Mouse (Mus musculus) 3T3-L1 (cell line): ENCODE data around the gene Sema4a.

ENCODE experiments used
- DNase-seq: peaks from one replicate; pipeline ENCODE4 v3.0.0-alpha.2; 2015; ENCODE audit warnings: low read depth, low spot score

The Sema4a gene

DNA sequence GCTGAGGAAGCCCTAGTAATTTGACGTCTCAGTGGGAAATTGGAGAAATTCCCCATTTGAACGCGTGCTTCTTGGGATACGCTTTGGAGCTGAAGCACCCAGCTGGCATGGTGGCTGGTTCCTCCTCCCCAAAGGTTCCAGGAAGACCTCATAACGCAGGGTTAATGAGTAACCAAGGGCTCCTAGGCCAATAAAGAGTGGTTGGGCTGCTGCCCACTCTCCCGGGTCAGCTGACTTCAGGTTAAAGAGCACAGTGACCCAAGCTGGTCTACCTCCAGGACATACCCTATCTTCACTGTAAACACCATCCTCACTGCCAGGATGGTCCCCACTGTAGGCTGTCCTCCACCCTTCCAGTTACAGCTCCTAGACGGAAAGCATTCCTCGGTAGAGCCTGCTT, 4.7 kb downstream of the Sema4a start:
- DNase-seq, result no peak

DNA sequence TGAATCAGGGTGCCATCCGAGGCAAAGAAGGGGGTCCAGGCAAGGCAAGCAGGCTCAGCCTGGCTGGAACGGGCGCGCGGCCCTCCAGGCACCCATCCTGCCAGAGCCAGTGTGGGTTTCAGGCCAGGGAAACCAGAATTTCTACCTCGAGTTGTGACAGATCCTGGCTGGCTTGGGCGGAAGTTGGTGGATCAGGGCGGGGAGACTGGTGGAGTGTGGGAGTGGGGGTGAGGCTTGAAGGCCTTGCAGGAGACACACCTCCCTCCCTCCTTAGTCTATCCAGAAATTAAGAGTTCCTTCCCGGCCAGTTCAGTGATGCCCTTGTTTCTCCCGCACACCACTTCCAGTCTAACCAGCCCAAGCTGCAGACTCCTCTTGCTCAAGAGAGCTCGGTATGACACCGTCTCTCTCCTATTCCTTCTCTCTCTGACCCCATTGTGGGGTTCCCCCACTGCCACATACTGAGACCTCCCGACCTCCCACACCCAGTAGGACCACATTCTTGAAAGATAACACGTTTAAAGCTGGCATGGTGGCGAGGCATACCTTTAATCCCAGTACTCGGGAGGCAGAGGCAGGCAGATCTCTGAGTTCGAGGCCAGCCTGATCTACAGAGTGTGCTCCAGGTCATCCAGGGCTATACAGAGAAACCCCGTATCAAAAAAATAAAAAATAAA, 5.3 kb downstream of the Sema4a start:
- no peak for DNase-seq

DNA sequence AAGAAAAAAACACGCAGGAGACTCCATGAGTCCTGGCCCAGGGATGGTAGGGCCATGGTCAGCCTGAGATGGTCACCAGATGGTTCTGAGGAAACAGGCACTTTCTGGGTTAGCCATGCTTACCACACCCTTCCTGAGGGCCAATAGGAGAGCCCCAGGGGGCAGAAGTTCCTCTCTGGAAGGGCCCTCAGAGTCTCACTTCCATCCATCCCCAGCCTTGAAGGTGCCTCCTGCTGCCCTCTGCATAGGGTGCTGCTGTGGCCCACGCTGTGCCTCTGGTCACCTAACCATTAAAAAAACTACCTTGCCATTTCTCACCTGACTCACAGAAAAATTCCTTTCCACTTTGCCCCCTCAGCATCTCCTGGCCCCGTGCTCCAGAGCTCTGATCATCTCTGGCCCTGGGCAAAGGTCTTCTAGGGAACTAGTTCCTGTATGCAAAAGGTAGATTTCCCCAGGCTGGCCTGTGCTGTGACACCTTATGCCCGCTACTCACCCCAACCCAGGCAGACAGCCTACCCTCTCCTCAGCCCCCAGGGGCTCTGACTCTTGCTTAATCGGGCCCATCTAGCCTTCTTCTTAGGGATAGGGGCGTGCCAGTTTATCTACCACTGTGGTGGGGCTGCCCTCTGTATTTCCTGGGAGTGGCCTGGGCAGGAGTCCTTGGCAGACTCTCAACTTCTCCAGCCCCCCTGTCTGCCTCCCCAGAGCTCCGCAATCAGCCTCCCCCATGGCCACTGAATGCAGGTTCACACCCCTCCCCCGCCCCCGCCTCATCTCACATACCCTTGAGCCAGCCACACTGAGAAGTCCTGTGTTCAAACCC, 6.0 kb downstream of the Sema4a start:
- DNase-seq, result no peak

DNA sequence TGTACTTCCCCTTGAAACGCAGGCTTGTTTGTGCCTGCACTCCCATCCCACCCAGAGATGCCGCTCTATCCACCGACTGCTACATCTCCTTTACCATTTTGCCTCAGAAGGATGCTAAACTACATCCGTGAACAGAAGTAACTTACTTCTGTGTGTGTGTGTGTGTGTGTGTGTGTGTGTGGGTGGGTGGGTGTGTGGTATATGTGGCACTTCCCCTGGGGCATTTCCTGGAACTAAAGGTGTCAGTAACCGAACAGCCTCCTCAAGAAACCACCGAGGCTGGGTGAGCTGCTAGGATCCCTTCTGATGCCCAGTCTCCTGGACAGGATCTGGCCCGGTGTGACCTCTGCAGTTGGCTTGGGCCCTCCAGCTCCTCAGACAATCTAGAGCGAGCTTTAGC, 7.0 kb downstream of the Sema4a start:
- no peak for DNase-seq

- no peak for DNase-seq
These were observed 7.6 kb downstream of the Sema4a start for GRCm38 (mm10) chr3:88453369-88453768.

GRCm38 (mm10) chr3:88452716-88453115, 8.3 kb downstream of the Sema4a start:
- no peak for DNase-seq

DNA sequence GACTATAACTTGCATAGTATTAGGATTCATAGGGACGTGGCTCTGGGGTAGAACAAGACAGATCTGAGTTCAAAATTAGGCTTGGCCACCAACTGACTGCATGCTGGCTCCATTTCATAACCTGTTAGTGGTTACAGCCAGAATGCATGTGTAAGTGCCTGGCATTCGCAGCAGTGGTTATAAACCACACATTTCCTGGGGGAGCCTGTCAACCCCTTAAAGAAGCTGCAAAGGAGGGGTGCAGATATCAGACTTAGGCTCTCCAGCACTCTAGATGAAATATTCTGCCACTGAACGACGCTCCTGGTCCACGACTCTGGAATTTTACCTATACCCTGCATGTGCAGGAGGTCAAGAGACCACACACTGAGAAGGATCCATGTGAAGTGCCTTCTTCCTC, 8.7 kb downstream of the Sema4a start:
- DNase-seq, result no peak

GRCm38 (mm10) chr3:88450379-88451131, 10.4 kb downstream of the Sema4a start:
- no peak for DNase-seq

GRCm38 (mm10) chr3:88449395-88450023, 11.5 kb downstream of the Sema4a start:
- no peak for DNase-seq

DNA sequence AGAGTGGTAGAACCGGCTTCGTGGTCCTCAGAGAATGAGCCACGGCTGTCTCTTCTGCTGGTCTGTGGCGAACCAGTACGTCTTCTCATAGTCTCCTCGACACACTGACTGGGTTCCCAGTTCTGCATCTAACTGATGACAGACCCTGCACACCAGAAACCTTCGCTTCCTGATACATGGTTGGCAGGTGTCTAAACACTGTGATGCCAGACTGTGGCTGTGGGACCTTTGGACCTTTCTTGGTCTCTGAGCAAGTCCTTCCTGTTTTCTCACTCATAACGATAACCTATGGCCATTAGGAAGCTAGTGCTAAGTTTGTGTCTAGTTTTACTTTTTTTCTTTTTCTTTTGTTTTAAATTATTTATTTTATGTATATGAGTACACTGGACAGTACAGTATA, 12.5 kb downstream of the Sema4a start:
- no peak for DNase-seq

- no peak for DNase-seq
These were observed 13.3 kb downstream of the Sema4a start for GRCm38 (mm10) chr3:88447676-88448183.

- peak; percentile 66 for DNase-seq
These were observed 14.4 kb downstream of the Sema4a start for GRCm38 (mm10) chr3:88446471-88447123.

DNA sequence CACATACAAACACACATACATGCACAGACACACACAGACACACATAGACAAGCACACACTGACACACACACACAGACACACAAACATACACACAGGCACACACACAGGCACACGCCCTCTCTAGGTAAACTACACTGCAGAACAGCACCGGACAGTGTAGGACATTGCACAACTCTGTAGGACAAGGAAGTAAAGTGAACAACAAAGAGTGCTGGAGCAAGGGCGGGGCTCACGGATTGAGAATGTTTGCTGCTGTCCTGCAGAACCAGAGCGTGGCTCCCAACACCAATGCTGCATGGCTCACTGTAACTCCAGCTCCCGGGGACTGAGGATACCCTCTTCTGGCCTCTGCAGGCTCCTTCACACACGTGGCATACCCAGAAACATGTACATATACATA, 18.1 kb downstream of the Sema4a start:
- DNase-seq, result peak; percentile 26

- no peak for DNase-seq
These were observed 18.5 kb downstream of the Sema4a start for GRCm38 (mm10) chr3:88442488-88442887.

DNA sequence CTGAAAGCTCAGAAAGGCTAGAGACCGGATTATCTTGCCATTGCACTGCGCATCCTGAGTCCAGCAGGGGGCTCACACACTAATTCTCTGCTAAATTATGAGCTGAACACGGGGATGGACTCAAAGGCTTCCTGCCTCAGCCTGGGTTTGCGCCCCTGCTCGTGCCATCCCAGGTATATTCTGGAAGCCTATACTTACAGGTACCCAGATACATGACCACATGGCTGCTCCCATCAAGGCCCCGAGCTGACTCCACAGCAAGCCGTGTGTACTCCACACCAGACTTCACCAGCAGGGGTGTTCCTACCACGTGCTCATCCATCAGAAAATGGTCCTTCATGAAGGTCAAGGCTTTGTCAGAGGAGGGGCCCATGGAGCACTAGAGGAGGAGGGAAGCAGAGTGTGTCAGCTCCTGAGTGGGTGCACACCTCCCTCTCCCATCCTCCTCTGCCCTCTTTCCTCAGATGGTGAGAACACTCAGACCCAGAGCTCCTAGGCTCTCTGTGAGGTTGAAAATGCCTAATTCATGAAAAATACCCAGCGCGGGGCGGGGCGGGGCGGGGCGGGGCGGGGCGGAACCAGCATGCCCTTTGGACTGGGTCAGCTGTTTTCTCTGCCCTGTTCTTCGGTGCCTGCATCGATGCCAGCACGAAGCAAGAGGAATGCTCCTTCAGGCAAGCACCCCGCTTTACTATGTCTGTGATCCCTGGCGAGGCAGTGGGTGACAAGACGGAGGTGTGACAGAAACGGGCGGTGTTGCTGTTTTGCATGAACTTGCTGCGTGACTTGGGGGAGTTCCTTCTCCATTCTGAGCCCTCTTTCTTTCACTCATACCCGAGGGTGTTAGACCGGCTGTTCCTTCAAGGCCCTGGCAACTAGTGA, 20.2 kb downstream of the Sema4a start:
- peak; percentile 67 for DNase-seq

GRCm38 (mm10) chr3:88439582-88439981, 21.4 kb downstream of the Sema4a start:
- DNase-seq, result no peak

- no peak for DNase-seq
These were observed 23.5 kb downstream of the Sema4a start for GRCm38 (mm10) chr3:88437454-88437853.

DNA sequence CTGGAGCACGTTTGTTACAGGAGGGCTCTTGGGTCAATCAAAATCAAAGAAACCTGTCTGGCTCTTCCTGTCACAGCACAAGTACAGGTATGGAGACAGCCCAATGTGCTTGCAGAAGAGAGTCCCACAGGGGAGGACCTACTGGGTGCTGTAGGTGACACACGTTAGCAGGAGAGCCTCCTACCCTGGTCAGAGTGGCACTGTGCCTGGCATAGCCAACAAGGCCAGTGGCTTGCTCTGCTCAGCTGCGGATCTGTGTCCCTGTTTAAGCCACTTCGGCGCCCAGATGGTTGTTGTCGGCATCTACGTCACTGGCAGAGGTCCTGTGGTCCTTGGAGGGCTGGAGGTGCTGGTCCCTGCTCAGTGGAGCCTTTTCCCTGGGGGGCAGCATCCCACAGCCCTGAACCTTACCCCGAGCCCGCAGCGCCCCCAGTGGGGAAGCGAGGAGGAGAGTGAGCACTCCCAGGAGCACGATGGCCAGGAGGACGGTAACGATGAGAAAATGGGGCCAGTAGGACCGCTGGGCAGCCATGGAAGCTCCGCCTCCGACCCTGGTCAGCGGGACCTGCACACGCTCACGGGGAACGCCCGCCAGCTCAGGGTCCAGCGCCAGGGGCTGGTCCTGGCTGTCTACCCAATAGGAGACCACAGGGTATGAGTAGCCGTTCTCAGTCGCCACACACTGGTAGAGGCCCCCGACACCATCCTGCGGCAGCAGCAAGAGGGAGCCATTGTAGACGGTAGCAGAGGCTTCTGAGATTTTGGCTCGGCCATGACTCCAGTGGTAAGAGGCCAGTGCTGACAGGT, 24.4 kb downstream of the Sema4a start:
- no peak for DNase-seq

GRCm38 (mm10) chr3:88435515-88435914, 25.5 kb downstream of the Sema4a start:
- DNase-seq, result no peak
